Mouse (Mus musculus): ENCODE data around the gene Cntfr.

- TF ChIP-seq CTCF (IDR thresholded peaks at IDR 0.05; ENCODE audit: control insufficient read depth, insufficient read depth, insufficient replicate concordance, low read depth, low read length) (no peak), POLR2A (IDR thresholded peaks at IDR 0.05; ENCODE audit: control insufficient read depth, low read depth, low read length) (no peak)
These were observed 81.0 kb downstream of the Cntfr start for GRCm38 (mm10) chr4:41615661-41616599.
